Mouse (Mus musculus) retina, adult 2 months (tissue): ENCODE measurements around the gene Cbx1.
"Not testable (repeated sequence)": the region's sequence is repeated elsewhere in the genome, so short reads cannot be mapped to it uniquely, and the experiment has no call there.

Source experiments
- DNase-seq: peaks from one replicate; pipeline ENCODE4 v3.0.0-alpha.2; 2012; ENCODE audit warnings: low read depth, low spot score

Gene Cbx1

DNA sequence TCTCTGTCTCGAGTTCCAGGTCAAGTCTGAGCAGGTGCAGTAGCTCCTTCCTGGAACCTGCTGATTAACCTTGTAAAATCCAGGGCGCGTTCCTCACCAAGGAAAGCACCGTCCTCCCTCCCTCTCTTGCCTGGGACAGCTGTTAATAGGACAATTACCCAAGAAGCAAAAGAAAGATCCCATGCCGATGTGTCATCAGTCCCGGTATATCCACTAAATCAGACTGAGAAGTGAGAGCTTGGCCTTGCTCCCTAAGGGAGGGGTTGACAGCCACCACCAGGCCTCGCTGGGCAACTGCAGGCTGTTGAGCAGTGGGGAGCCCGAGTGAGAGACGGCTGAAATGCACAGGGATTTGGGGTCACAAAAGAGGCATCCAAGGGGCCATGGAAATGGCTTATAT is 48.4 kb downstream of the Cbx1 start:
- DNase-seq: no peak

DNA sequence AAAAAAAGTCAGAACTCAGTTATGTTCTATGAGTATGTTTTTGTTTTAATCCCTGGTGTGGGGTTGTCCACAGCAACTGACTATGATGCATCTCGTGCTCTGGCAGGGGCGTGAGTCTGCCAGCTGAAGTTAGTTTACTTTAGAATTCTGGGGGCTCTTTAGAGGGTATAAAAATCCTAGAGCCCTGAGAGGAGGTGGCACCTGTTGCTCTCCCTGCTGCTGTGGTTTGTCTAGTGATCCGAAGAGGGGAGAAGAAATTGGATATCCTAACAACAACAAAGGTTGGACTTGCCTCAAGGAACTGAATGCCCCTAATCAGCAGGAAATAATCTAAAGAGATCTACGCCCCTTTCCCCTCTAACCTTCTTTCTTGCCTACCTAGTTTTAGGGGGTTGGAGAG is 49.4 kb downstream of the Cbx1 start:
- no peak for DNase-seq

DNA sequence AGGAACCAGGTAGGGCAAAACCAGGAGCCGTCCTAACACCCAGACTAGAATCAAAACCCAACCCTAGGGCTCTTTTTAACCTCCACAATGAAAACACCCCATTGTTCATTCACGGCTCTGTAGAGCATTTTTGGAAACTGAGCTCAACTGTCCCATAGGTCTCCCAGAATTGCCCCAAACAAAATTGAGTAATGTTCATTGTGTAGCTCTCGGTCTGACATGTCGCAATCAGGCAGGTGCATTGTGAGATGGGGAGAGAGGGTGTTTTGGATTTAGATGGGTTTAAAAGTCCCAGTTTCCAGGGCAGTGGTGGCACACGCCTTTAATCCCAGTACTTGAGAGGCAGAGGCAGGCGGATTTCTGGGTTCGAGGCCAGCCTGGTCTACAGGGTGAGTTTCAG is 50.5 kb downstream of the Cbx1 start:
- DNase-seq: no peak

DNA sequence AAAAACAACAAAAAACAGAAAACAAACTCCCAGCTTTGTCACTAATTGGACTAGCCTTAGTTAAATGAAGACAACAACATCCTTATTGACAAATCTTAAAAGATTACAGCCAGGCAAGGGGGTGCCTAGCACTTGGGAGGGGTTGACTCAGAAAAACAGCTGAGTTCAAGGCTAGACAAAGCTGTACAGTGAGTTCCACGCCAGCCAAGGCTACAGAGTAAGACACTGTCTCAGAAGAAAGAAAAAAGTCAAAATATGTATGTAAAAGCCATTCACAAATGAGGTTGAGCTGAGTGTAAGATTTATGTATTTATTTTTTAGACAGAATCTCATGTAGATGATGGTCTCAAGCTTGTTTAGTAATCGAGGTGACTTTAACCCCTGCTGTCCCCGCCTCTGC is 51.0 kb downstream of the Cbx1 start:
- DNase-seq: no peak

DNA sequence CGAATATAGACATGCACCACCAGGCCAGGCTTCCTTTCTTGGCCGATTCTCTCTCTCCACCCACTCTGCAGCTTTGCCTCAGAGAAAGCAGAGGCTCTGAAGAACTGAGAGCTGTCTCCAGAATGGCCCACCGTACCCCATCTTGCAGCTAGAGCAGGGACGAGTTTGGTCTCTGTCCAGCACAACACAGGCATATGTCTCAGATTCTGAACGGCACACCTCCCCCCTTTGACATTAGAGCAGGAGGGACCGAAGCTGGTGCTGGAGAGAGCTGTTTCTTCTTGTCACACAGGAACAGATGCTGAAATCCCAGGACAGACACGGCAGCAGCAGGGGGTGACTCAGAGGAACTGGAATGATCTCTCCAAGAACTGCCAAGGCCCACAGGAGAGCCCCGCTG is 51.4 kb downstream of the Cbx1 start:
- DNase-seq: no peak

GRCm38 (mm10) chr11:96843627-96844026 is 54.7 kb downstream of the Cbx1 start:
- DNase-seq: no peak

DNA sequence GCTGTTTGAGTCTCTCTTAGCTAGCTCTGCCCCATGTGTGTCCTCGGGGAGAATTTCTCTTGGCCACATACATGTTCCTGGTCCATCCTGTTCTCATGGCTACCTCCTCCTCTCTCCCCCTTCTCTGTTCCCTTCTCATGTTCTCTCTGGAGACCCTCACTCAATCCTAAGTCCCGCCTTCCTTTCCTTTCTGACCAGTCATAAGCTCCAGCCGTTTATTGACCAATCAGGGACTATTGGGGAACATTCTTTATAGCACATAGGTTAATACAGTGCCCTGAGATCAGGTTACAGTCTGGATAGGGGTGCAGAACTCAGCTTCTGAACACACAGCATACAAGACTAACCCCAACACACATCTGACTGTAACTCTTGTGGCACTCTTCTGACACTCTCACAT is 58.3 kb downstream of the Cbx1 start:
- no peak for DNase-seq

DNA sequence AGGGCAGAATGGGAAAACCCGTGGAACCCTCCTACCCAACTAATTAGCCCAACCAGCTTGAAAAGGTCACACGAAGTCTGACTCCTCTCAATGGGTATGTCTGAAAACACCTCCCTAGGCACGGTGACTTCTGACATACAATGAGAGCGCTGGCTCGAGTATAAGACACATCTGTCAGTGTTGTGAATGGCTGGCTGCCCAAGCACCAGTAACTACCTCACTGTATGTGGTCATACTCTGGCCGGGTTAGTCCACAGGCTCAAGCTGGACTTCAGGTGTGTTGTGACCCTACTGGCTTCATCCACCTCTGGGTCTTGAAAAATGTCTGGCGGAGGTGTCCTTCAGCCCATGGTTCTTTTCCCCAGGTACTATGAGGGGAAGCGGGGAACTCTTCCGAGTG is 59.8 kb downstream of the Cbx1 start:
- no peak for DNase-seq

DNA sequence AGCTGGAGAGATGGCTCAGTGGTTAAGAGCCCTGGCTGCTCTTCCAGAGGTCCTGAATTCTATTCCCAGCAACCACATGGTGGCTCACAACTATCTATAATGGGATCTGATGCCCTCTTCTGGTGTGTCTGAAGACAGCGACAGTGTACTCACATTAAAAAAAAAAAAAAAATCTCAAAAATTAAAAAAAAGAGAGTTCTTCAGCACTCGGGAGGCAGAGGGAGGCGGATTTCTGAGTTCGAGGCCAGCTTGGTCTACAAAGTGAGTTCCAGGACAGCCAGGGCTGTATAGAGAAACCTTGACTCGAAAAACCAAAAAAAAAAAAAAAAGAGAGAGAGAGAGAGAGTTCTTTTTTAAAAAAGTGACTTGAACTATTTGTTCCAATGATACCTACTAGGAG is 60.2 kb downstream of the Cbx1 start:
- not testable (repeated sequence) for DNase-seq

GRCm38 (mm10) chr11:96849681-96850467 is 60.9 kb downstream of the Cbx1 start, which contains the start of gene Copz2:
Gene Copz2 (plus strand): TSS chr11:96849870.
- DNase-seq: no peak

- DNase-seq: no peak
These were observed 68.5 kb downstream of the Cbx1 start for GRCm38 (mm10) chr11:96857446-96857845.
